Mouse (Mus musculus): ENCODE results near the gene Ctsr.
"Not testable (repeated sequence)": the region's sequence is repeated elsewhere in the genome, so short reads cannot be mapped to it uniquely, and the experiment has no call there.

The Ctsr gene

DNA sequence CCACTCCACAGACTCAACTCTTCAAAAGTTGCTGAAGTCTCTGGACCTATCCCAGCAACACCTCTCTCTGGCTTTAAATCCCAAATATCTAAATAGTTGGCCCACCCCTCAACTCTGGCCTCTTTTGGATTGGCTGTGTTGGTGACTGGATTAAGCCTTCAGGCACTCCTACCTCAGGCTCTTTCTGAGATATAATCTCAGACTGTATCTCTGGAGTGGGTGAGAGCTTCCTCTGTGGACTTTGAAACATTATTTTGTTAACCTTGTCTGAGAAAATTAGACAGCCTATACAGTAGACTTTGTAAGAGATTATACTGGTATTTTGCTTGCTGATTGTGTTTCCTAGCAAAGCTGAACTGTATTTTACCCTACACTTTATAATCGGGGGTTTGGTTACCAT, at the start of gene Ctsr:
Gene Ctsr, minus strand, starts transcription at position 101 of the 400 bp plus-strand sequence.
- DNase-seq: no peak

DNA sequence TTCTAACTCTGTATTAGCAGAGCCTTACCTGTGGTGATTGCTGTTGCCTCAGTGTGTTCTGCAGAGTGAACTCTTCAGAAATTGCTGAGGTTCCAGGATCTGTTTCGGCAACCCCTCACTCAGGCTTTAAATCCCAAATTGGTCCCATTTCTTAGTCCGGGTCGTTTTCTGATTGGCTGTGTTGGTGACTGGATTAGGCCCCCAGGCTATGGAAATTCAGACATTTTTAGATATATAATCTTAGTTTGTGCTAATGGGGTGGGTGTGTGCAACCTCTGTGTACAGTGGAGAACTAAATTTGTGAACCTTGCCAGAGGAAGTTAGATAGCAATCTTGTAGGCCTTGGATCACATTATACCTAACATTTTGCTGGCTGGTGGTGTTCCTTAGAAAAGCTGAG, 39.3 kb upstream of the Ctsr start, which contains the start of gene Cts6:
Gene Cts6, minus strand, starts transcription at position 101 of the 400 bp plus-strand sequence.
- DNase-seq: no peak

DNA sequence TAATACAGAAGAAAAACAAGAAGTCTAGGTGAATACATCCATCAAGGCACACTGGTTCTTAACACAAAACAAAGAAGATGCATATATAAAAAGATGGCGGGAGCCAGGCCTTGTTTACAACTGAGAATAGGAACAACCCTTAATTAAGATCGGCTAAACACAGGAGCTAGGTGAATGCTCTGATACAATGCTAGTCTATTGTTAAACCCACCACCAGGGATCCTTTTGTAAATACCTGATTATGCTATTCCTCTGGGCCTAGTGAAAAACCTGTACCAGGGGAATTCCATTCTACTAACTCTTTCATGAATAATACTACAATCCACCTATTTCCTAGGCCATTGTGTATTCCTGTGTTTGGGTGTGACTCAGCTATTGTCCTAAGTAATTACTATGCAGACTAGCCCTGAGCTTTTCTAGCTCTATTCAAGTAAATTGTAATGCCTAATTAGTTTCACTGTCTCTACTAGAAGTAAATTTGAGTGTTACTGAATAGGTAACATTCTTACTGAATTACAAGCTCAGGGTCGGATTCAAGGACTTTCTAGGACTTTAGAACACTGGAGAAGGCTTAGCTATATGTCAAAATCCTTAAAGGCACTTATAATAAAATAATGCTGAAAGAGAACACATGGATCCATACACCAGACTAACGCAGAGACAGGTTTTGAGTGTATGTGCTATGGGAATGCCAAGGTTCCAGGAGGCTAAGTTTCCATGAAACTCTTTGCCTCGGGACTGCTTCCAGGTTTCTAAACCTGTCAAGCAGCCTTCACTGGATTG, 21.3 kb upstream of the Ctsr start:
- not testable (repeated sequence) for DNase-seq

DNA sequence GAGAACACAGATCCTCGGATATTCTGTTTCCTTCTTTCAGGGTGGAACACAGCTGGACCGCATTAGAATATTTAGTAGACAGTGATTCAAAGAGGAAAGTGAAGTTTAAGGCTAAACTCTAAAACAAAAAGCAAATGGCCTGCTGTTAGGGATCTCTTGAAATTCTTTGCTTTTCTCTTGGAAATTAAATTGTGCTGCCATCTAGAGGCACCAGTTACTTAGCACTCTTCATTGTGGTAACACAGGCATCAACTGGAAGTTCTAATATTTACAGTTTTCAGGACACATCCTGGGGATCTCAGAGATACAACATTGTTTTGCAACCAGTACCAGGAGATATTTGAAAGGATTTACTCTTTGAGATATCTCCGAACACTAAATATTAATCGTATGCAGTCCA, 566 bp upstream of the Ctsr start:
- DNase-seq: no peak

All from cerebellum, adult 11-12 months (tissue).